Mouse (Mus musculus) lung, adult 2 months (tissue): ENCODE measurements around the gene Uvssa.

ENCODE experiments used
- CTCF ChIP-seq: fragments of 200-500 bp; IDR thresholded peaks from 2 replicates; pipeline ENCODE4 v1.5.1; 2011; ENCODE audit warnings: mild to moderate bottlenecking, low read length, control low read depth; ENCODE audit not compliant: insufficient read depth
- POLR2A ChIP-seq: fragments of 200-500 bp; IDR thresholded peaks from 2 replicates; pipeline ENCODE4 v1.6.1; 2011; ENCODE audit warnings: low read depth, mild to moderate bottlenecking, control low read depth, low read length, borderline replicate concordance; ENCODE audit errors: extremely low read depth

DNA sequence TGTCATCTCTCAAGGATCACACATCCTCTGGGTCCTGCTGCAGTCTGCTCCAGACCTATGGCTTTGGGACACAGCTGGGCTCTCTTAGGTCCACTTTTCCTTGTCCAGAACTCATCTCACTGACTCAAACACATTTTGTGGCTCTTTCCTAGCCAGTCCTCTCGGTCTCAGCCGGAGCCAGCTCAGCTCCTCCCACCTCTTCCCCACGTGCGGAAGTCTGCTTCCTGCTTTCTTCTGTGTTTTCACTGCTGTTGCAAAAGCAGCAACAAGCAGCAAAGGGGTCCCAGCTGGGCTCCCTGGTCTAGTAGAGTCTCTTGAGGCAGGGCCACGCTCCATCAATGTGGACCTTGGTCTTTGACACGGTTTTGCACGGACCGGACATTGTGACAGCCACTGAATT, 77.4 kb downstream of the Uvssa start:
- TF ChIP-seq CTCF (no peak), POLR2A (no peak)
